Mouse (Mus musculus): ENCODE data around the gene Amacr. TPM values are rescaled to one million over a fixed set of nuclear protein-coding genes. Genes with fewer than 3 reads are reported as not detected.
A peak's percentile ranks its signal among the peaks of the same experiment; 100 is the strongest.

Amacr gene
- 10 to 100 TPM; 35.3 to 36.0 TPM for total RNA-seq (2021)
- long read RNA-seq, experiment 1, transcript Amacr-201 (5 exons, 2,577 nt) = major isoform, 62 of 64 reads
- long read RNA-seq, experiment 1, partial matches to known transcripts = 0 of 64 reads
- long read RNA-seq, experiment 1, other reads (novel, unspliced or antisense) = 2 of 64 reads
- long read RNA-seq, experiment 2, transcript Amacr-201 (5 exons, 2,577 nt) = major isoform, 36 of 38 reads
- long read RNA-seq, experiment 2, partial matches to known transcripts = 1 of 38 reads
- long read RNA-seq, experiment 2, other reads (novel, unspliced or antisense) = 1 of 38 reads

DNA sequence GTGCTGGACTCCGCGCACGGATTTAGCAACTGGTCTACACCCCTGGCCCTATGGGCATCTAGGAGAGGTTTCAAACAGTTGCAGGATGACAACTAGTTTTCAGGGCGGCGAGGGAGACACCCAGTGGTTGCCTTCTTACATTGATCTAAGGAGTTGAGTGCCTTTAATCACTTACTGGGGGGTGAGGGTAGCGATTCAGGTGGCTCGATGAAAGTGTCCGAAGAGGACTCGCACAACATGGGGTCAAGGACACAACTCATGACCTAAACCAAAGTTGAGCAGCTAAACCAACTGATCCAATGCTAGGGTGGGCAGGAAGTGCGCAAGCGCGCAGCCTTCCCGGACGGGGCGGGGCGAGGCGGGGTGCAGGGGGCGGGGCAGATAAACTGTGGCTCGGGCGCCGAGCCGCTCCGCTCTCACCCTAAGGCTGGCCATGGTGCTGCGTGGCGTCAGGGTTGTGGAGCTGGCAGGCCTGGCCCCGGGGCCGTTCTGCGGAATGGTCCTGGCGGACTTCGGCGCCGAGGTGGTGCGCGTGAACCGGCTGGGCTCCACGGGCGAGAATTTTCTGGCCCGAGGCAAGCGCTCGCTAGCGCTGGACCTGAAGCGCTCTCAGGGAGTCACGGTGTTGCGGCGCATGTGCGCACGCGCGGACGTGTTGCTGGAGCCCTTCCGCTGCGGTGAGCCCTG, at the start of gene Amacr:
TSS of gene Amacr (plus strand) at position 380 of the 687 bp plus-strand sequence.
- DNase-seq = peak; percentile 92 to 93

DNA sequence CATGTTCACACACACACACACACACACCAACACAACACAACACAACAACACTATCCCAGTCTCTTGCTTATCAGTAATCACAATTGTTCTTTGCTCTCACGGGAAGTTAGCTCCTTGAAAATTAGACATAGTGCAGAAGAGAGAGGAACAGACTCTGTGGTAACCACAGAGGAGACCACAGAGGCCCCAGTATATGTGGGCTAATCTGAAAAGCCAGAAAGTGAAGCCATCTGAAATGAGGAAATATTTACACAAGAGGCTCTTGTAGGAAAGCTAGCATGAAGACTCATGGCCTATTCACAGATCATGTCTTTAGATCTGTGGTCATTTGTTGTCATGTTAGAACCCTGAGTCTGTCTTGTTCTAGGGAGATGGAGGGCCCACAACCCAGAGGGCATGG, 47.6 kb upstream of the Amacr start:
- DNase-seq = no peak

- peak; percentile 54 to 67 for DNase-seq
Observed at GRCm38 (mm10) chr15:10940148-10941108, 41.1 kb upstream of the Amacr start.

DNA sequence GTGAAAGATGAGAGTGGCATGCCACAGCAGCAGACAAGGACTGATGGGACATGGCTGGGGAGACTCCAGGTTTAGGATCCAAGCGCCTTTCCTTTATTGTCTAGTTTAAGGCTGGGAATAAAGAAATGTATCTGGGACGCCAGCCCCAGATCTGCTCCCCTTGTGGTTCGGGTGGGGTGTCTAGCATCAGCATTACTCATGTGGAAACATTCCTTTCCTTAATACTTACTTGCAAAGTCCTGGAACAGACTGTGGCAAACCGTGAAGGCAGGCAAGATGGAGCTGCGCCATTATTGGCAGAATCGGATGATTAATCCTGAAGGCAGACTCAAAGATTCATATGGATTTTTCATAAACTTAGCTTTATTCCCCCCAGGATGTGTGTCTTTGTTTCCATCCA, 39.7 kb upstream of the Amacr start:
- no peak for DNase-seq

- no peak for DNase-seq
Observed at GRCm38 (mm10) chr15:10947852-10948251, 33.7 kb upstream of the Amacr start.

- DNase-seq = peak in 1 of 2 experiments; percentile 6
Observed at GRCm38 (mm10) chr15:10951951-10952759, 29.4 kb upstream of the Amacr start, which contains the start of gene C1qtnf3. Gene C1qtnf3, plus strand, starts transcription at chr15:10952332.

DNA sequence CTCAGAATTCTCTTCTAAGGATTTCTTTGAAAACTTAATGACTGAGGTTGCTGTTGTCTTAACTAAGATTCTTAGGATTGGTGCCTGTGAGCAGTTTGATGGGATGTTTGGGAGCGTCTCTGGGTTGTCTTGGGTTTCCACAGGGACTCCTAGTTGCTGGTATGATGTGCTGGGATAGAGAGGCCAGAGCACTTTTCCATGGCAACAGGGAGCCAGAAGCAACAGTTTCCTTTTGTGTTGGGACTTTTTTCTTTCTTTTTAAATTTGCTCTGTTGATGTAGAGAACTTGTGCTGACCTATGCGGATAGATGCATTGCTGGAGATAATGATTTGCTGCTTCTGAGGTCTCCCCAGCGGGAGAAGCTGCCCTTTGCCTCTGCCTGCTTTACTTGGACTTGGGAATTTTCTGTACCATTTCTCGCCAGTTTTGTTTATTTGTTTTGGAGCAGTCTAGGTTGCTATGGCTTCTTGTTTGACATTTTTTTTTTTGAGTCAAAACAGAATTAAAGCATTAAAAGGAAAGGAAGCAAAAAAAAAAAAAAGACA, 28.7 kb upstream of the Amacr start:
- no peak for DNase-seq

- no peak for DNase-seq
Observed at GRCm38 (mm10) chr15:10953465-10953864, 28.1 kb upstream of the Amacr start.

- DNase-seq = no peak
Observed at GRCm38 (mm10) chr15:10954381-10955016, 27.1 kb upstream of the Amacr start.

DNA sequence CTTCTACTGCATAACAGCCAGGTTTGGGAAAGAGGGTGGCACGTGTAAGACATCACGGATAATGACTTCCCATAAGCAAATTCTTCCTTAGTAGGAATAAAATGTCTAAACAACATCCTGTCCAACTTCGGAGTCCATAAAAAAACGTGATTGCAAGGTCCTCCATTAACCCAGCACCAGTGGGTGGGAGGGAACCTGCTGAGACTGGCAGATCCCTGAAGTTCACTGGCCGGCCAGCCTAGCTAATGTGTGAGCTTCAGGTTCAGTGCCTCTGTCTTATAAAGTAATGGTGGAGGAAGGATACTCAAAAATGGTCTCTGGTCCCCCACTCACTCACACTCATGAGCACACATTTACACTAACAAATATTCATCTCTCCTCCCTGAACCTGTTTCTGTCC, 26.4 kb upstream of the Amacr start:
- no peak for DNase-seq

DNA sequence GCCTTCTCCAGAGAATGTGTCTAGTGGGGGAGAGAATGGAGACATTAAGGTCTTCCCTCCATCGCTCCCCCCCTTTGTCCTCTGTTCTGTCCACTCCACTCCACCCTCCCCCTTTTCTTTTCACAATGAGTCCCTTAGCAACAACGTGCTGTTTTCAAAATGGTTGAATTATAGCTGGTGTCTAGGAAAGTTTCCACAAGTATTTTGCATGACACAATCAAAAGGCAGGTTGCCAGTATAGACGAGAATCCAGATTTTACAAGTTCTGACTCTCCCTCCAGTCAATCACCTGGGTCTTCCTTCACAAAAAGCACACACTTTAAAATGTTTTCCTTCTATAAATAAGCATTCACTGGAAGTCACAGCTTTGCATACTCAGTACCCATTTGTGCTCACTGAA, 24.9 kb upstream of the Amacr start:
- DNase-seq = no peak

DNA sequence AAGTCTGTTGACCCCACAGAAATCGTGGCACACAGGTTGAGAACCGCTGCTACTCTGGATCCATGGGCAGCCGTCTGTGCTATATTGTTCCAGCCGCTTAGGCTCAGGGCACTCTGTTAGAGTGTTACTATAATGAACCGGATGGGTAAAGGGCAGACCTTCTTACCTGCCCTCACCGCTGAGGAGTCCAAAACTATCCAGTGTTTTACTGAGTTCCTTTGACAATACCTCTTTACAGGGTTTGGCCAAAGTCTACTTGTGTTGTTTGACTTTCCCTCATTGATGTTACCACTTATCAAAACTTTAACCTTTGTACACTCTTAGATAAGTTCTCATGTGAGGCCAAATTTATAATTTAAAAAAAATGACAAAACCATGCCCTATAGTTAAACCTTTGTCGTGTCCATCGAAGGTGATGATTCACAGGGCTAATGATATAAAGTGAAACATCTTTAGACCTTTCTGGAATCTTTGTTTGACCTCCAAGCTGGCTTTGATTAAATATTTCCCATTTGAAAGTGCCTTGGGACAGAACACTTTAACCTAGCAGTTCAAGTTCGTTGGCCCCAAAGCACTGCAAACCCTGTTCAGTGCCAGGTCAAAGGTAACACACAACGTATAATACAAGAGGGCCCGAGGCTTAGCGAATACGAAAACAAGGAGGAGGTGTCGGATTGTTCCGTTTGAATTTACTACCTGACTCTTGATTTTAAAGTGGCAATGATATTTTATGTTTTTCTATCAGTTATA, 22.1 kb upstream of the Amacr start:
- no peak for DNase-seq

- no peak for DNase-seq
Observed at GRCm38 (mm10) chr15:10960267-10960666, 21.3 kb upstream of the Amacr start.

- no peak for DNase-seq
Observed at GRCm38 (mm10) chr15:10962601-10963000, 19.0 kb upstream of the Amacr start.

GRCm38 (mm10) chr15:10969439-10969838, 12.1 kb upstream of the Amacr start:
- DNase-seq = no peak

- no peak for DNase-seq
Observed at GRCm38 (mm10) chr15:10970777-10971176, 10.8 kb upstream of the Amacr start.

GRCm38 (mm10) chr15:10977151-10977550, 4.4 kb upstream of the Amacr start:
- DNase-seq = no peak

DNA sequence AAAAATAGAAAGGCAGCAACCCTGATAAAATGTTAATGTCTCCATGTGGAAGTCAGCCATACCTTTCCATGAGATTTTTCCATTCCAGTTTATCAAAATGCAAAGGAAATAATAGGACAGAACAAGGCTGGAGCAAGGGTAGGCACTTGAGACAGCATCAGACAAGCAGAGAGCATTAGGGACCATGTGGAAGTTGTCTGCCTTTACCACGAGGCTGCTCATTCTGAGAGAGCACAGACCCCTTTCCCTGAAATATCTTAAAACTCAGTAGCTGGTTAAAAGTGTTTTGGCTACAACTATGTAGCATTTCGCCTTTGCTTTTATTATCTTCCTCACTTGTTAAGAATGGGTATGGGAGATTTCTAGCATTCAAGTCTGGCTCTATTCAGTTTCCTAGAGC, 844 bp upstream of the Amacr start:
- peak in 1 of 2 experiments; percentile 9 for DNase-seq

GRCm38 (mm10) chr15:10982064-10982435, 494 bp downstream of the Amacr start:
- peak in 1 of 2 experiments; percentile 10 for DNase-seq

DNA sequence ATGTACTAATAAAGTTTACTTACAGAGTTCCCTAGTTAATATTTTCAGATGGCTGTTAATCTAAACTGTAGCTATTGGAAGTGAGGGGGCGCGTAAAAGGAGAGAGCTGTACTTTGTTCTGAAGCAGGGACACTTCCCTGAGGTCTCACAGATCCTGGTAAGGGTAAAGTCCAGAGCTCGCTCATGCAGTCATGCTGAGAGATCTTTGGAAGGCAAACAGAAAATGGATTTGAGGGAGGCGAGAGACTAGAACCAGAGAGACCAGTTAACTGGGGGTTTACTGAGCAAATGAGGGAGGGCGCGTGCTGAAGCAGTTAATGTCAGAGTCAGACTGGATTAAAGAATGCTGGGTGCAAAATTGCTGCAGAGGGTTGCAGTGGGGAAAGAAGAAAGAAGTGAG, 4.2 kb downstream of the Amacr start:
- no peak for DNase-seq
